Mouse (Mus musculus) activated CD4-positive, CD25-positive, alpha-beta regulatory T cell, adult 4 months (primary cell): Measurements from ENCODE around the gene Olfr792. TPM values are rescaled to one million over a fixed set of nuclear protein-coding genes. Genes with fewer than 3 reads are reported as not detected.

Source experiments
- ATAC-seq: one replicate; pipeline ENCODE4 v1.8.0; 2017
- polyA plus RNA-seq, 2 experiments: library from polyadenylated mRNA; unstranded; fragments of 100-300 nt; shearing (Covaris generic); gene quantifications; one replicate each; pipeline ENCODE4 v1.2.1; 2017

Gene Olfr792
- polyA plus RNA-seq: not detected

GRCm38 (mm10) chr10:129538862-129539261, at the start of gene Olfr792:
Olfr792 (plus strand) TSS chr10:129539162.
- ATAC-seq: no peak

- no peak for ATAC-seq
These were observed 48.9 kb upstream of the Olfr792 start for GRCm38 (mm10) chr10:129490101-129490500.

GRCm38 (mm10) chr10:129498192-129498591, 40.8 kb upstream of the Olfr792 start, which contains the start of gene Olfr790:
Olfr790 (plus strand) TSS chr10:129498492.
- no peak for ATAC-seq

- no peak for ATAC-seq
These were observed 17.5 kb upstream of the Olfr792 start, which contains the start of gene Olfr791 for GRCm38 (mm10) chr10:129521492-129521891. Olfr791 (plus strand) TSS chr10:129521792.

- no peak for ATAC-seq
These were observed 10.4 kb downstream of the Olfr792 start for GRCm38 (mm10) chr10:129549354-129549753.

- no peak for ATAC-seq
These were observed 28.4 kb downstream of the Olfr792 start, which contains the start of gene Olfr794 for GRCm38 (mm10) chr10:129567355-129567754. Olfr794 (plus strand) TSS chr10:129567655.

- ATAC-seq: no peak
These were observed 38.1 kb downstream of the Olfr792 start for GRCm38 (mm10) chr10:129577066-129577465.

Other genes starting within 250 kb of the Olfr792 start
- gene Olfr780, start 221.0 kb upstream of the Olfr792 start, polyA plus RNA-seq: under 1 TPM in 1 of 2 experiments, not detected in 1; 0.33 TPM
- not detected for gene Olfr781, start 210.3 kb upstream of the Olfr792 start, polyA plus RNA-seq
- not detected for gene Olfr782, start 190.3 kb upstream of the Olfr792 start, polyA plus RNA-seq
- gene Olfr784, start 155.1 kb upstream of the Olfr792 start, polyA plus RNA-seq: not detected
- not detected for gene Olfr785, start 133.7 kb upstream of the Olfr792 start, polyA plus RNA-seq
- gene Olfr786, start 111.9 kb upstream of the Olfr792 start, polyA plus RNA-seq: not detected
- under 1 TPM in 1 of 2 experiments, not detected in 1; 0.33 TPM for gene Olfr787, start 77.3 kb upstream of the Olfr792 start, polyA plus RNA-seq
- gene Olfr788, start 68.2 kb upstream of the Olfr792 start, polyA plus RNA-seq: not detected
- not detected for gene Olfr789, start 54.4 kb upstream of the Olfr792 start, polyA plus RNA-seq
- not detected for gene Olfr790, start 40.7 kb upstream of the Olfr792 start, polyA plus RNA-seq
- not detected for gene Olfr791, start 17.4 kb upstream of the Olfr792 start, polyA plus RNA-seq
- gene Olfr794, start 28.5 kb downstream of the Olfr792 start, polyA plus RNA-seq: not detected
- not detected for gene Olfr796, start 73.4 kb downstream of the Olfr792 start, polyA plus RNA-seq
- under 1 TPM in 1 of 2 experiments, not detected in 1; 0.61 TPM for gene Olfr798, start 88.8 kb downstream of the Olfr792 start, polyA plus RNA-seq
- not detected for gene Olfr799, start 98.3 kb downstream of the Olfr792 start, polyA plus RNA-seq
- not detected for gene Olfr800, start 118.5 kb downstream of the Olfr792 start, polyA plus RNA-seq
- not detected for gene Olfr801, start 134.7 kb downstream of the Olfr792 start, polyA plus RNA-seq
- gene Olfr802, start 149.0 kb downstream of the Olfr792 start, polyA plus RNA-seq: not detected
- gene Olfr803, start 155.1 kb downstream of the Olfr792 start, polyA plus RNA-seq: not detected
- not detected for gene Olfr804, start 164.0 kb downstream of the Olfr792 start, polyA plus RNA-seq
- under 1 TPM in 1 of 2 experiments, not detected in 1; 0.24 TPM for gene Olfr805, start 190.2 kb downstream of the Olfr792 start, polyA plus RNA-seq
- not detected for gene Olfr806, start 202.8 kb downstream of the Olfr792 start, polyA plus RNA-seq
- not detected for gene Olfr807, start 218.6 kb downstream of the Olfr792 start, polyA plus RNA-seq
- not detected for gene Olfr808, start 226.3 kb downstream of the Olfr792 start, polyA plus RNA-seq
- not detected for gene Olfr809, start 235.5 kb downstream of the Olfr792 start, polyA plus RNA-seq